Mouse (Mus musculus) right cerebral cortex, postnatal 4 days (tissue): ENCODE data around the gene Nxf1.
"Not testable (repeated sequence)": the region's sequence is repeated elsewhere in the genome, so short reads cannot be mapped to it uniquely, and the experiment has no call there.

Experiments
- DNase-seq: peaks from one replicate; pipeline ENCODE4 v3.0.0-alpha.2; 2022

The Nxf1 gene

GRCm38 (mm10) chr19:8756635-8757387 is at the start of gene Nxf1:
Gene Nxf1, plus strand, starts transcription at chr19:8757073.
- DNase-seq = peak; percentile 92

GRCm38 (mm10) chr19:8708954-8709353 is 47.9 kb upstream of the Nxf1 start:
- no peak for DNase-seq

- DNase-seq = no peak
Observed at GRCm38 (mm10) chr19:8710057-8710456, 46.8 kb upstream of the Nxf1 start.

- no peak for DNase-seq
Observed at GRCm38 (mm10) chr19:8711506-8711905, 45.4 kb upstream of the Nxf1 start.

GRCm38 (mm10) chr19:8711949-8712869 is 44.7 kb upstream of the Nxf1 start:
- DNase-seq = no peak

GRCm38 (mm10) chr19:8712870-8713305 is 44.0 kb upstream of the Nxf1 start:
- peak; percentile 72 for DNase-seq

GRCm38 (mm10) chr19:8713306-8713996 is 43.4 kb upstream of the Nxf1 start:
- DNase-seq = peak; percentile 95

- DNase-seq = no peak
Observed at GRCm38 (mm10) chr19:8713997-8714652, 42.7 kb upstream of the Nxf1 start.

- no peak for DNase-seq
Observed at GRCm38 (mm10) chr19:8714653-8715481, 42.0 kb upstream of the Nxf1 start.

- DNase-seq = no peak
Observed at GRCm38 (mm10) chr19:8715868-8716766, 40.8 kb upstream of the Nxf1 start.

- no peak for DNase-seq
Observed at GRCm38 (mm10) chr19:8716767-8717475, 40.0 kb upstream of the Nxf1 start.

GRCm38 (mm10) chr19:8718357-8718756 is 38.5 kb upstream of the Nxf1 start:
- DNase-seq = peak; percentile 54

GRCm38 (mm10) chr19:8719037-8719436 is 37.8 kb upstream of the Nxf1 start:
- not testable (repeated sequence) for DNase-seq

- no peak for DNase-seq
Observed at GRCm38 (mm10) chr19:8721378-8721777, 35.5 kb upstream of the Nxf1 start.

GRCm38 (mm10) chr19:8722021-8722420 is 34.9 kb upstream of the Nxf1 start:
- DNase-seq = no peak

- no peak for DNase-seq
Observed at GRCm38 (mm10) chr19:8722559-8722906, 34.3 kb upstream of the Nxf1 start.

- peak; percentile 88 for DNase-seq
Observed at GRCm38 (mm10) chr19:8722907-8723573, 33.8 kb upstream of the Nxf1 start, which contains the start of gene Slc3a2. Gene Slc3a2, minus strand, starts transcription at chr19:8723369.

- no peak for DNase-seq
Observed at GRCm38 (mm10) chr19:8723574-8724346, 33.1 kb upstream of the Nxf1 start.

- DNase-seq = no peak
Observed at GRCm38 (mm10) chr19:8724392-8724791, 32.5 kb upstream of the Nxf1 start.
